Mouse (Mus musculus): ENCODE data around the gene Litaf. TPM values are rescaled to one million over a fixed set of nuclear protein-coding genes. Genes with fewer than 3 reads are reported as not detected.

Litaf gene
- polyA plus RNA-seq, 1 experiment from 2014 or later: 69.5 TPM

DNA sequence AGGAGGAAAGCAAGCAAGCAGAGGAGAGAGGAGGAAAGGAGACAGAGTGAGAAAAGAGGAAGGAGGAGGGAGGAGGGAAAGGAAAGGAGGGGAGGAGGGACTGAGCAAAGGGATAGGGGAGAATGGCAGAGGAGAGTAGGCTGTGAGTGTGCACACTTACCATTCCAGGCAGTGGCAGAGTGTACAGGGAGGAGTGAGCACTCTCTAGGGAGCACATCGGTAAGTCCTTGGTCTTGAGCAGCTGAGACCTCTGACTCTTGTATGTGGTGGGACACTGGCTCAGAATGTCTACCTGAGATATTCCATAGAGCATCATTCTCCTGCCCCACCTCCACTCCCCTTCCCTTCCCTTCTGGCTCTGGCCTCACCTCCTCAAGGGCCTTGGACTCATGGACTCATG, 131.9 kb downstream of the Litaf start:
- WGBS: 100% methylated on average over 1 of the region's 1 CpGs
- H3K4me3 ChIP-seq (ENCODE audit: low read depth, low read length): no peak overlapping the region
- DNase-seq (ENCODE audit: low spot score) (no peak), ATAC-seq (ENCODE audit: low FRiP score, low TSS enrichment) (0 out of 2 replicates have a peak, but pooled peaks have one; percentile 12)
- H3K9me3 ChIP-seq (ENCODE audit: control insufficient read depth, low read length): no peaks in the 10 kb centered on the region
- no peaks in the 10 kb centered on the region for H3K4me1 ChIP-seq (replicated peaks; ENCODE audit: control insufficient read depth, insufficient read depth)
- TF ChIP-seq EP300 (optimal IDR thresholded peaks at IDR 0.05) (no peak), CTCF (IDR thresholded peaks at IDR 0.05; ENCODE audit: low read depth) (no peak)
- H3K27me3 ChIP-seq (ENCODE audit: control insufficient read depth, insufficient read depth, low read length): no peaks in the 10 kb centered on the region
- no peak overlapping the region for H3K27ac ChIP-seq (replicated peaks)
- no peak overlapping the region for H3K9ac ChIP-seq (ENCODE audit: low read length)
- H3K4me2 ChIP-seq (replicated peaks; ENCODE audit: low read depth): no peak overlapping the region
- no peaks in the 10 kb centered on the region for H3K36me3 ChIP-seq (ENCODE audit: control insufficient read depth, insufficient read depth, low read length)

DNA sequence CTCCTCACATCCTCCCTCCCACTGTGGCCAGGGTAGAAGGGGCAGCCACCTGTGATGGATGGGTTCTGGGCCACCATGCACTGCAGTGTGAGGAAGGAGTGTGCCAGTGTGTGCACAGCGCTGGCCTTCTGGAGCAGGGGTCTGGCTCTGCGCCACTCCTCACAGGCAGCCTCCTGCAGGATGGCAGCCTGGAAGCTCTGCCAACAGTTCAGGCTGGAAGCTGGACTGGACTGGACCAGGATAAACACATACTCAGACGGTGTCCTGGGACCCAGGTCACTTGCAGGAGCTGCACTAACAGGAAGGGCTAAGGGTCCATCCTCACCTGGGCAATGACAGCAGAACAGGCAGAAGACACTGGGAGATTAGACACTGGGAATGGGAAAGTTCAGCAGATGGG, 132.6 kb downstream of the Litaf start:
- Histone ChIP-seq H3K27ac (replicated peaks) (no peak overlapping the region), H3K9ac (ENCODE audit: low read length) (no peak overlapping the region), H3K4me2 (replicated peaks; ENCODE audit: low read depth) (no peak overlapping the region), H3K4me3 (ENCODE audit: low read depth, low read length) (no peak overlapping the region), H3K4me1 (replicated peaks; ENCODE audit: control insufficient read depth, insufficient read depth) (no peaks in the 10 kb centered on the region), H3K36me3 (ENCODE audit: control insufficient read depth, insufficient read depth, low read length) (no peaks in the 10 kb centered on the region), H3K27me3 (ENCODE audit: control insufficient read depth, insufficient read depth, low read length) (no peaks in the 10 kb centered on the region), H3K9me3 (ENCODE audit: control insufficient read depth, low read length) (no peaks in the 10 kb centered on the region)
- WGBS: 61% methylated on average over 3 of the region's 3 CpGs
- no peak for TF ChIP-seq CTCF (IDR thresholded peaks at IDR 0.05; ENCODE audit: low read depth)
- no peak for TF ChIP-seq EP300 (optimal IDR thresholded peaks at IDR 0.05)
- no peak for ATAC-seq (ENCODE audit: low FRiP score, low TSS enrichment)
- DNase-seq (ENCODE audit: low spot score): no peak

DNA sequence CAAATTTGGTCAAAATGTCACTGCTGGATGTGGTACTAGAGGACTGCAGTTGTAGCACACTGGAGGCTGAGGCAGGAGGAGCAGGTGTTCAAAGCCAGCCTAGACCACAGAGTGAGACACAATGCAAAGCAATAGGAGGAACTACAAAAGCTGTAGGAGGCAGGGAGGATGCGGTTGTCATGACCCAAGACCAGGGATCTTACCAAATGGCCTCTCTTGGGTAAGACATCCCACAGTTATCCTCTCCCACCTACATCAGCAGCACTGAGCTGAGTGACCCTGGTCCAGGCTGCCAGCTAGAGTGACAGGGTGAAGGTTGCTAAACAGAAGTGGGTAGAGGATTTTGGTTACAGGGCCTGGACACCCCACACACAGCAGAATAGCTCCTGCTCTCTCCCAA, 138.9 kb downstream of the Litaf start:
- WGBS: 81% methylated on average over 1 of the region's 1 CpGs
- Histone ChIP-seq H3K4me3 (ENCODE audit: low read depth, low read length) (no peak overlapping the region), H3K9me3 (ENCODE audit: control insufficient read depth, low read length) (no peaks in the 10 kb centered on the region), H3K4me1 (replicated peaks; ENCODE audit: control insufficient read depth, insufficient read depth) (no peaks in the 10 kb centered on the region; the same call in 1 of the 2 replicates), H3K27ac (replicated peaks) (no peak overlapping the region), H3K36me3 (ENCODE audit: control insufficient read depth, insufficient read depth, low read length) (no peaks in the 10 kb centered on the region), H3K27me3 (ENCODE audit: control insufficient read depth, insufficient read depth, low read length) (no peaks in the 10 kb centered on the region), H3K9ac (ENCODE audit: low read length) (no peak overlapping the region), H3K4me2 (replicated peaks; ENCODE audit: low read depth) (no peak overlapping the region)
- TF ChIP-seq CTCF (IDR thresholded peaks at IDR 0.05; ENCODE audit: low read depth) (no peak), EP300 (optimal IDR thresholded peaks at IDR 0.05) (no peak)
- ATAC-seq (ENCODE audit: low FRiP score, low TSS enrichment): no peak
- no peak for DNase-seq (ENCODE audit: low spot score)

DNA sequence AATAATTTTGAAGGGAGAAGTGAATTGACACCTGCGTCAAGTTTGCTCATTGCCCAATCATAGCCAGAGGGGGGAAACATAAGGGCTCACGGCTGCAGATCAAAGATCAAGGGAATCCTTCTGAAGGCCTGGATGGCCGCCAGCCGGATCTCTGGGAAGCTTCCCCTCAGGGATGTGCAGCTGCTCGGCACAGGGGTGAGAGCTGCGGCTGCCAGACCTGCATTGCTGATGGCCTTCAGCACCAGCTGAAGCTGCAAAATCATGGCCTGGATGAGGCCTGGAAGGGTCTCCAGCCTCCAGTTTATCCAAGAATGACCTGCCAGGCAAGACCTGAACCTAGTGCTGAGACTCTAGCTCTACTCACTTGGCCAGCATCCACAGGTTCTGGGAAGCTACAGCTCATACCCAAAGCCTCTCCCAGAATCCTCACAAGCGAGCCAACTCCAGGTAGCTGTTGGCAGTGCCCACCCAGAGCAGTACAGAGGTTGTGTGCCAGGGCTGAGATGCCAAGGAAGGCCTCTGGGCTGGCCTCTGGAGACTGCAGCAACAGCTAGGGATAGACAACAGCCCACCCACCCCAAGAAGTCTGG, 140.3 kb downstream of the Litaf start:
- 39% methylated on average over 7 of the region's 7 CpGs for WGBS
- H3K36me3 ChIP-seq (ENCODE audit: control insufficient read depth, insufficient read depth, low read length): no peaks in the 10 kb centered on the region
- no peak overlapping the region for H3K27ac ChIP-seq (replicated peaks)
- H3K4me2 ChIP-seq (replicated peaks; ENCODE audit: low read depth): no peak overlapping the region
- no peak for DNase-seq (ENCODE audit: low spot score)
- no peaks in the 10 kb centered on the region for H3K27me3 ChIP-seq (ENCODE audit: control insufficient read depth, insufficient read depth, low read length)
- H3K4me3 ChIP-seq (ENCODE audit: low read depth, low read length): no peak overlapping the region
- ATAC-seq (ENCODE audit: low FRiP score, low TSS enrichment): no peak
- TF ChIP-seq EP300 (optimal IDR thresholded peaks at IDR 0.05) (no peak), CTCF (IDR thresholded peaks at IDR 0.05; ENCODE audit: low read depth) (no peak)
- no peaks in the 10 kb centered on the region; the same call in 1 of the 2 replicates for H3K4me1 ChIP-seq (replicated peaks; ENCODE audit: control insufficient read depth, insufficient read depth)
- no peak overlapping the region for H3K9ac ChIP-seq (ENCODE audit: low read length)
- H3K9me3 ChIP-seq (ENCODE audit: control insufficient read depth, low read length): no peaks in the 10 kb centered on the region

DNA sequence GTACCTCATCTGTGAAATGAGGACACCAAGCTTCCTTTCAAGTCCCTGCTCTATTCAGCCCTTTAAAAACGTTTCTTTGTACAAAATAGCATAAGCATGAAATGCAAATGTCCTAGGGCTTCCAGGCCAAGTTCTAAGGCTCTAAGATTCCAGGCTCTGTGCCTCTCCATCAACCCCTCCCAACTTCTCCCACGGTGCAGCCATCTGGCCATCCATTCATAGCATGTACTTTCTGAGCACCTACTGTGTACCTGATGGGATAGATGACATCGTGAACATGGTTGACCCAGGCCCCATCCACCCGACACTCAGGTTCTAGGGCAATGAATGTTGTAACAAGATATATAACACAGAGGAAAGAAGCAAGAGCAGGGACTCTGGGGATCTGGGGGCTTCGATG, 142.4 kb downstream of the Litaf start:
- H3K36me3 ChIP-seq (ENCODE audit: control insufficient read depth, insufficient read depth, low read length): no peaks in the 10 kb centered on the region
- no peak for DNase-seq (ENCODE audit: low spot score)
- no peaks in the 10 kb centered on the region for H3K27me3 ChIP-seq (ENCODE audit: control insufficient read depth, insufficient read depth, low read length)
- TF ChIP-seq EP300 (optimal IDR thresholded peaks at IDR 0.05): no peak
- no peak for TF ChIP-seq CTCF (IDR thresholded peaks at IDR 0.05; ENCODE audit: low read depth)
- H3K4me1 ChIP-seq (replicated peaks; ENCODE audit: control insufficient read depth, insufficient read depth): no peaks in the 10 kb centered on the region; the same call in 1 of the 2 replicates
- H3K4me3 ChIP-seq (ENCODE audit: low read depth, low read length): no peak overlapping the region
- no peaks in the 10 kb centered on the region for H3K9me3 ChIP-seq (ENCODE audit: control insufficient read depth, low read length)
- no peak overlapping the region for H3K4me2 ChIP-seq (replicated peaks; ENCODE audit: low read depth)
- WGBS: 73% methylated on average over 5 of the region's 5 CpGs
- H3K9ac ChIP-seq (ENCODE audit: low read length): no peak overlapping the region
- H3K27ac ChIP-seq (replicated peaks): no peak overlapping the region
- ATAC-seq (ENCODE audit: low FRiP score, low TSS enrichment): no peak

DNA sequence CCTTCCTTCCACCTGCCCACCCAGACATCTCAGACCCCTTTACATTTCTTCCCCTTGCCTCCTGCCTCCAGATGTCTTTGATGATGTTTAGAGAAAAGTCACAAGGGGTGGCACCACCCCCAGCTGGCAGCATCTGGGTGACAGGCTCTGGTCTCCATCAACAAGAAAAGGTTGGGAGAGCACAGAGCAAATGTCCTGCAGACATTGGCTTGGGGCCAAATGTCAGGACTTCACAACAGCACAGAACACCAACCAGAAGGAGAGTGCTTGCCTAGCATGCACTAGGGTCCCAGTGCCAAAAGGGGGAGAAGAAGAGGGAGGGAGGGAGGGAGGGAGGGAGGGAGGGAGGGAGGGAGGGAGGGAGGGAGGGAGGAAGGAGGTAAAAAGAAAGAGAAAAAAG, 146.1 kb downstream of the Litaf start:
- H3K4me3 ChIP-seq (ENCODE audit: low read depth, low read length): no peak overlapping the region
- DNase-seq (ENCODE audit: low spot score) (no peak), ATAC-seq (ENCODE audit: low FRiP score, low TSS enrichment) (no peak; the same call in 1 of the 2 replicates)
- H3K9ac ChIP-seq (ENCODE audit: low read length): no peak overlapping the region
- no peaks in the 10 kb centered on the region for H3K27me3 ChIP-seq (ENCODE audit: control insufficient read depth, insufficient read depth, low read length)
- H3K9me3 ChIP-seq (ENCODE audit: control insufficient read depth, low read length): no peaks in the 10 kb centered on the region
- no peaks in the 10 kb centered on the region for H3K4me1 ChIP-seq (replicated peaks; ENCODE audit: control insufficient read depth, insufficient read depth)
- H3K4me2 ChIP-seq (replicated peaks; ENCODE audit: low read depth): no peak overlapping the region
- H3K36me3 ChIP-seq (ENCODE audit: control insufficient read depth, insufficient read depth, low read length): no peaks in the 10 kb centered on the region
- H3K27ac ChIP-seq (replicated peaks): no peak overlapping the region
- TF ChIP-seq EP300 (optimal IDR thresholded peaks at IDR 0.05) (no peak), CTCF (IDR thresholded peaks at IDR 0.05; ENCODE audit: low read depth) (no peak)

All from stomach, postnatal 0 days (tissue).